Mouse (Mus musculus) stomach, postnatal 0 days (tissue): ENCODE results near the gene Vcl. TPM values are rescaled to one million over a fixed set of nuclear protein-coding genes. Genes with fewer than 3 reads are reported as not detected.

Experiments
- ATAC-seq: fragments of 200-750 bp; cut with Nextera tagmentation; 2 replicates; pipeline ENCODE4 v1.8.0; 2017; ENCODE audit not compliant: low FRiP score, low TSS enrichment
- DNase-seq: peaks from one replicate; pipeline ENCODE4 v3.0.0-alpha.2; 2016; ENCODE audit warnings: low spot score
- H3K27ac ChIP-seq: fragments of 300-500 bp; sonication (generic); replicated peaks from 2 replicates; pipeline ENCODE4 v1.5.1; 2014; ENCODE audit warnings: mild to moderate bottlenecking, control low read depth
- H3K27me3 ChIP-seq: fragments of 300-500 bp; sonication (generic); 2 replicates; pipeline ENCODE4 v1.6.1; 2014; ENCODE audit warnings: low read length; ENCODE audit not compliant: control insufficient read depth, insufficient read depth
- H3K36me3 ChIP-seq: fragments of 300-500 bp; sonication (generic); 2 replicates; pipeline ENCODE4 v1.6.1; 2014; ENCODE audit warnings: low read length, mixed read lengths; ENCODE audit not compliant: control insufficient read depth, insufficient read depth
- H3K4me1 ChIP-seq: fragments of 300-500 bp; sonication (generic); replicated peaks from 2 replicates; pipeline ENCODE4 v1.6.1; 2014; ENCODE audit warnings: antibody characterized with exemption; ENCODE audit not compliant: control insufficient read depth, insufficient read depth
- H3K4me2 ChIP-seq: fragments of 300-500 bp; sonication (generic); replicated peaks from 2 replicates; pipeline ENCODE4 v1.6.1; 2014; ENCODE audit warnings: low read depth, mild to moderate bottlenecking, control low read depth, moderate library complexity
- H3K4me3 ChIP-seq: fragments of 300-500 bp; sonication (generic); 2 replicates; pipeline ENCODE4 v1.5.1; 2014; ENCODE audit warnings: low read depth, low read length, control low read depth
- H3K9ac ChIP-seq: fragments of 300-500 bp; sonication (generic); 2 replicates; pipeline ENCODE4 v1.6.1; 2014; ENCODE audit warnings: mild to moderate bottlenecking, low read length, control low read depth, mixed read lengths
- H3K9me3 ChIP-seq: fragments of 300-500 bp; sonication (generic); 2 replicates; pipeline ENCODE4 v1.6.1; 2016; ENCODE audit warnings: low read length; ENCODE audit not compliant: control insufficient read depth
- CTCF ChIP-seq: IDR thresholded peaks from 2 replicates; pipeline ENCODE4 v1.5.1; 2016; ENCODE audit warnings: antibody characterized with exemption, low read depth, mild to moderate bottlenecking, moderate library complexity
- EP300 ChIP-seq: optimal IDR thresholded peaks from 2 replicates; pipeline ENCODE3; 2016; ENCODE audit warnings: antibody characterized with exemption
- WGBS: fragments of 180-500 bp; shearing (Covaris S2); extraction: QIAGEN DNeasy Blood & Tissue Kit; methylation state at CpG from one replicate; pipeline ENCODE4 v1.1.7; 2014; 5-methylcytosine and 5-hydroxymethylcytosine counted together
- polyA plus RNA-seq: library from polyadenylated mRNA; unstranded; fragments of >200 nt; fragmentation: Nextera tagmentation; extraction: Ambion mirVana; gene quantifications from 2 replicates; pipeline ENCODE4 v1.2.1, GENCODE M21; 2015

Gene Vcl
- polyA plus RNA-seq, 1 experiment from 2014 or later, result 54.5 TPM

DNA sequence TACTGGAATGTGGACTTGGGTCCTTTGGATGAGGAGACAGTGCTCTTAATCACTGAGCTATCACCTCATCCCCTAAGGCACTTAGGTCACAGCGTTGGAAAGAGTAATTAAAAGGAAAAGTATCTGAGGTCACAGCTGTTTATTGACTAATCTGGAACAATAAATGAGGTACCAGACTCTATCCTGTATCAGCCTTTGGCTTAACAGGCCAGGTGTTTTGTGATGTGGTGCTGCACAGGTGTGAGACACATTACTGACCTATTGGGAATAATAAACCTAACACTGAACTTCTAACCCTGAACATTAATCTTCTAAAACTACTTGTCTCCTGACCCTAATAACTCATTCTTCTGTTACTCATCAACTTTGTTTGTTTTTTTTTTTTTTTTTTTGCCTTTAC lies 33.3 kb downstream of the Vcl start:
- Histone ChIP-seq H3K27ac (no peak overlapping the region), H3K9me3 (no peaks in the 10 kb centered on the region), H3K4me3 (no peak overlapping the region), H3K27me3 (no peaks in the 10 kb centered on the region), H3K4me2 (no peak overlapping the region), H3K36me3 (no peaks in the 10 kb centered on the region), H3K4me1 (no peaks in the 10 kb centered on the region), H3K9ac (no peak overlapping the region)
- ATAC-seq (no peak), DNase-seq (no peak)
- TF ChIP-seq CTCF (no peak), EP300 (no peak)
- 19% methylated on average over 1 of the region's 1 CpGs for WGBS

GRCm38 (mm10) chr14:20962906-20963305 lies 33.7 kb downstream of the Vcl start:
- no peaks in the 10 kb centered on the region for H3K9me3 ChIP-seq
- TF ChIP-seq EP300, result no peak
- TF ChIP-seq CTCF, result no peak
- no peaks in the 10 kb centered on the region for H3K4me1 ChIP-seq
- no peak overlapping the region for H3K4me3 ChIP-seq
- H3K27ac ChIP-seq, result no peak overlapping the region
- no peak overlapping the region for H3K9ac ChIP-seq
- no peak overlapping the region for H3K4me2 ChIP-seq
- DNase-seq (no peak), ATAC-seq (no peak)
- 82% methylated on average over 1 of the region's 1 CpGs for WGBS
- no peaks in the 10 kb centered on the region for H3K36me3 ChIP-seq
- no peaks in the 10 kb centered on the region for H3K27me3 ChIP-seq

DNA sequence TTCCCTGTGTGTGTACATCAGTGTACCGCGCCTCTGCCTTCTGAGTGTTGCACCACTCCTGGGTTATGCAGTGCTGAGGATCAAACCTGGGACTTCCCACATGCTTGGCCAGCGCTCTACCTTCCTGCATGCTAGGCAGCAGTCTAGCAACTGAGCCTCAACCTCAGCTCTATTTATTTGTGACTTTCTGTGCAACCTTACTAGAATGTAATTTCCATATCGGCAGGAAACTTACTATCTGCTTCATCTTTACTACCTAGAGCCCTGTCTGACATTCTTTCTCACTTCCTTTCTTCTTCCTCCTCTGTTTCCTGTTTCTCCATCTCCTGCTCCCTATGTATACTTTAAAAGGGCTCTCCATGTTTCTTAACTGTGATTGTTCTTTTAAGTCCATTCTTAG lies 34.7 kb downstream of the Vcl start:
- H3K4me3 ChIP-seq, result no peak overlapping the region
- H3K27ac ChIP-seq, result peak overlapping the region; percentile 53; the same call in 1 of the 2 replicates
- TF ChIP-seq EP300, result no peak
- no peak for TF ChIP-seq CTCF
- no peak for ATAC-seq
- H3K4me1 ChIP-seq, result no peaks in the 10 kb centered on the region
- WGBS, result 76% methylated on average over 4 of the region's 4 CpGs
- no peaks in the 10 kb centered on the region for H3K27me3 ChIP-seq
- H3K4me2 ChIP-seq, result no peak overlapping the region
- no peaks in the 10 kb centered on the region for H3K36me3 ChIP-seq
- no peaks in the 10 kb centered on the region for H3K9me3 ChIP-seq
- H3K9ac ChIP-seq, result no peak overlapping the region
- no peak for DNase-seq

DNA sequence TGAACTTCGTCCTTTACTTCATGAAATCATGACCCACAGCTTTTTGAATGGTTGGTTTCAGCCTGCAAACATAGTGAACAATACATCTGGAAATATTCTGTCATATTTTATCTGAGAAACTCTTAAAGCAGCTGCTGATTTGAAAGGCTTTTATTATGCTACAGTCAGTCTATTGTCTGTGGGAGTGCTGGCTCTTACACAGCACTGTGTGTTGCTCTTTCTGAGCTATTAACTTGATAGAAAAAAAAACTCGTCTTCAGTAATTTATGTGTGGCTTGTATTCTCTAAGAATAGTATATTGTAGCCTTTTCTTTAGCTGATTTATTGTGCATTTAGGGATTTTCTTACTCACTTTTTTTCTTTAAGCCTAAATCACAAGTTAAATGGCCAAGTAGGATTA lies 35.1 kb downstream of the Vcl start:
- H3K4me2 ChIP-seq, result no peak overlapping the region
- DNase-seq, result no peak
- TF ChIP-seq CTCF, result no peak
- TF ChIP-seq EP300, result no peak

GRCm38 (mm10) chr14:20966959-20967670 lies 37.9 kb downstream of the Vcl start:
- ATAC-seq (peak; percentile 58; the same call in 1 of the 2 replicates), DNase-seq (no peak)
- Histone ChIP-seq H3K27ac (no peak overlapping the region), H3K9me3 (no peaks in the 10 kb centered on the region), H3K4me2 (no peak overlapping the region), H3K4me1 (0 out of 2 replicates have a peak, but pooled peaks cover 3% of the 10 kb centered on the region), H3K9ac (no peak overlapping the region), H3K4me3 (no peak overlapping the region), H3K27me3 (no peaks in the 10 kb centered on the region), H3K36me3 (no peaks in the 10 kb centered on the region)
- no peak for TF ChIP-seq CTCF
- no peak for TF ChIP-seq EP300
- WGBS, result 83% methylated on average over 3 of the region's 3 CpGs

More for the DNA sequence above, 35.1 kb downstream of the Vcl start:
- H3K4me1 ChIP-seq, result no peaks in the 10 kb centered on the region
- H3K9me3 ChIP-seq, result no peaks in the 10 kb centered on the region
- ATAC-seq, result peak; percentile 24; the same call in 1 of the 2 replicates
- H3K27ac ChIP-seq, result no peak overlapping the region
- H3K36me3 ChIP-seq, result no peaks in the 10 kb centered on the region
- no peak overlapping the region for H3K4me3 ChIP-seq
- WGBS, result 32% methylated on average over 2 of the region's 2 CpGs
- no peak overlapping the region for H3K9ac ChIP-seq
- H3K27me3 ChIP-seq, result no peaks in the 10 kb centered on the region

DNA sequence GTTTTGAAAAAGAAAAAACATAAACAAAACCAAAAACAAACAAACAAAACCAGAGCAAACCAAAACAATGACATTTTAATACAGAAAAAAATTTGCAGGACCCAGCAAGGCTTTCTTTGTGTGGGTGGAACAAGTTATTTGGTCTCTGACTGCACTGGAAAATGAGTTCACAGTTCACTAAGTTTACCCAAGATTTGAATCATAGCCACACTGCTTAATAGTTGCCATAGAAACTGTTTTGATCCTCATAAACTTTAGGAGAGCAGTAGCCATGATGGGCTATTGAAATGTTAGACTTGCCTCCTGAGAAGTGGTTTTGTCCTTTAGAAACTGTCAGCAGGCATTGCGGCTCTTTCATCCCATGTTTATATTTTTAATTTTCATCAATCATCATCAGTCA lies 39.9 kb downstream of the Vcl start:
- Histone ChIP-seq H3K4me1 (0 out of 2 replicates have a peak, but pooled peaks cover 3% of the 10 kb centered on the region), H3K9me3 (no peaks in the 10 kb centered on the region), H3K9ac (no peak overlapping the region), H3K4me3 (no peak overlapping the region), H3K36me3 (no peaks in the 10 kb centered on the region), H3K27me3 (no peaks in the 10 kb centered on the region), H3K27ac (no peak overlapping the region), H3K4me2 (no peak overlapping the region)
- ATAC-seq, result no peak
- no peak for DNase-seq
- TF ChIP-seq CTCF, result no peak
- no peak for TF ChIP-seq EP300
- 89% methylated on average over 1 of the region's 1 CpGs for WGBS
